Mouse (Mus musculus): ENCODE measurements at regions not wholly inside any gene's neighbourhood (a gene's known extent, or its start where the extent isn't known, plus 50 kb on each side); places are given as distances from the start of the nearest gene placed in this dataset.

DNA sequence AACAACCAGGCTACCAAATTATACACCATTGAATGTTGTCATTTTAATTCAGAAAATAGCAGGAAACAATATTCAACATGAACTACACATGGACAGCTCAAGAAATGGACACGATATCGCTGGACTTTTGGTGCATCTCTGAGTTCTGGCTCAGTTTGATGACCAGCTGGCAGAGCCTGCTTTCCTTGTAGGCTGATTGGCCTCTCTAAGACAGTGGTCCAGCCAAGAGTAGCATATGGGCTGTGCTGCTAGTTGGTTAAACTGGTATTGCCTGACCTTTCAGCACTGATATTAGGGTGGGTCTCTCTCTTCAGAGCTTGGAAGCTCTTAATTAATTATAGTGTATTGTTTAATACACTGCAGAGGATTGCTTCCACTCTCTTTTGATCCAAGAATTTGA is 705.8 kb upstream of the Ddx18 start:
- ATAC-seq (ENCODE audit: insufficient read depth, low FRiP score, low TSS enrichment): no peak
- no peak overlapping the region for H3K4me2 ChIP-seq (ENCODE audit: low read depth)
- H3K27me3 ChIP-seq (ENCODE audit: control insufficient read depth, insufficient read depth, low read length): no peaks in the 10 kb centered on the region

DNA sequence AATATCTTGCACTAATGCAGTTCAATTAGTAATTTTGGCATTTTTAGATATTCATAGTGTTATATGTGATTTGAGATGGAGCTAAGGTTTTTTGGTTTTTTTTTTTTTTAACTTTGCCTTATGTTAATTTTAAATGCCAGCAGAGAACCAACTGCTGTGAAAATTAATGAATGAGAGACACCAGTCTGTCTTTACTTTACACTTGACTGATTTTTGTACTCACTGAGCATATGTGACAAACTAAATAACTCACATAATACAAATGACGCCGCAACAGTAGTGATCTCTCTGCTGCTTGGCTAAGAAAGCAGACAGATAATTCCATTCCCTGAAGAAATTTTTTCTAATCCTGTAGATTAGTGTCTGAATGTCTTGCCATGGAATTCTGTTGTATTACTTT is 675.2 kb upstream of the Ddx18 start:
- WGBS: 86% methylated on average over 2 of the region's 2 CpGs
- ATAC-seq (ENCODE audit: insufficient read depth, low FRiP score, low TSS enrichment) (no peak), DNase-seq (ENCODE audit: low spot score) (no peak)

More for the DNA sequence above, 705.8 kb upstream of the Ddx18 start:
- DNase-seq (ENCODE audit: low spot score): no peak
- Histone ChIP-seq H3K9ac (ENCODE audit: low read length) (no peak overlapping the region), H3K36me3 (ENCODE audit: control insufficient read depth, insufficient read depth, low read length) (no peaks in the 10 kb centered on the region), H3K4me1 (ENCODE audit: control insufficient read depth, insufficient read depth, low read length) (no peaks in the 10 kb centered on the region), H3K27ac (ENCODE audit: low read depth, low read length) (no peak overlapping the region), H3K9me3 (ENCODE audit: control insufficient read depth, low read length) (no peaks in the 10 kb centered on the region), H3K4me3 (ENCODE audit: low read depth, low read length) (no peak overlapping the region)
- 93% methylated on average over 2 of the region's 2 CpGs for WGBS

DNA sequence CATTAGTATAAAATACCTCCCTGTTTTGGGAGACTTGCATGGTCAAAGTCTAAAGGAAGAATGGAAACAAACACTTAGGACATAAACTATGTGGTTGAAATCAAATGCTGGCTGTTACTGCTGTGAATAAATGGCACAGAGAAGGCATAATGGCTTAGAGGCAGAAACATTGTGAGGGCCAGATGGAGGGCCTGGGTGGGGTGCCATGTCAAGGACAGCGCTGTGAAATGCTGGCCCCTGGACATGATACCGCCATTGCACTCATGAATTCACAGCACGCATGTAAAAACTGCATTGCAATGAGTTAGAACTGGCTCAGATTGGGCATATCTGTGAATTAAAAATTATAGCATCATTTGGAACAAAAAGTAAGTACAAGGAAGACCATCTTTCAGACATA is 673.7 kb upstream of the Ddx18 start:
- Histone ChIP-seq H3K4me2 (ENCODE audit: low read depth) (no peak overlapping the region), H3K4me3 (ENCODE audit: low read depth, low read length) (no peak overlapping the region), H3K36me3 (ENCODE audit: control insufficient read depth, insufficient read depth, low read length) (no peaks in the 10 kb centered on the region), H3K9ac (ENCODE audit: low read length) (no peak overlapping the region), H3K4me1 (ENCODE audit: control insufficient read depth, insufficient read depth, low read length) (no peaks in the 10 kb centered on the region), H3K9me3 (ENCODE audit: control insufficient read depth, low read length) (no peaks in the 10 kb centered on the region), H3K27me3 (ENCODE audit: control insufficient read depth, insufficient read depth, low read length) (no peaks in the 10 kb centered on the region), H3K27ac (ENCODE audit: low read depth, low read length) (no peak overlapping the region)
- no peak for DNase-seq (ENCODE audit: low spot score)
- 86% methylated on average over 3 of the region's 3 CpGs for WGBS
- no peak for ATAC-seq (ENCODE audit: insufficient read depth, low FRiP score, low TSS enrichment)

More for the DNA sequence above, 675.2 kb upstream of the Ddx18 start:
- no peaks in the 10 kb centered on the region for H3K36me3 ChIP-seq (ENCODE audit: control insufficient read depth, insufficient read depth, low read length)
- H3K27ac ChIP-seq (ENCODE audit: low read depth, low read length): no peak overlapping the region
- no peaks in the 10 kb centered on the region for H3K4me1 ChIP-seq (ENCODE audit: control insufficient read depth, insufficient read depth, low read length)
- no peak overlapping the region for H3K4me3 ChIP-seq (ENCODE audit: low read depth, low read length)
- H3K9me3 ChIP-seq (ENCODE audit: control insufficient read depth, low read length): no peaks in the 10 kb centered on the region
- no peak overlapping the region for H3K4me2 ChIP-seq (ENCODE audit: low read depth)
- H3K9ac ChIP-seq (ENCODE audit: low read length): no peak overlapping the region
- no peaks in the 10 kb centered on the region for H3K27me3 ChIP-seq (ENCODE audit: control insufficient read depth, insufficient read depth, low read length)

DNA sequence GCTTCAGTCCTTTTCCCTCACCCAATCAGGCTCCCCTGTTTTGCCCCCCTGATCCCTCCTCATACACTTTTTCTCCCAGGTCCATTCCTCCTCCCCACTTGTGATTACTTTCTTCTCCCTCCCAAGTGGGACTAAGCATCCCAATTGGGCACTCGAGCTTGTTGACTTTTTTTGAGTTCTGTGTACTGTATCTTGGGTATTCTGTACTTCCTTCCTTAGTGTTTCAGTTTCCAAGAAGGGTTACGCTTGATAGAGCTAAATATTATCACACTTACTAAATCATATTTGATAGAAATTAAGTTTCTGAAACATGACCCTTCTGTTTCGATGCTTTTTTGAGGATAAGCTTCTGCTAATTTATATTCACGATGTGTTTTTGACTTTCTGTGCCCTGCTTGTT is 662.7 kb upstream of the Ddx18 start:
- no peaks in the 10 kb centered on the region for H3K27me3 ChIP-seq (ENCODE audit: control insufficient read depth, insufficient read depth, low read length)
- H3K4me3 ChIP-seq (ENCODE audit: low read depth, low read length): no peak overlapping the region
- H3K36me3 ChIP-seq (ENCODE audit: control insufficient read depth, insufficient read depth, low read length): no peaks in the 10 kb centered on the region
- no peak overlapping the region for H3K27ac ChIP-seq (ENCODE audit: low read depth, low read length)
- WGBS: 84% methylated on average over 4 of the region's 4 CpGs
- H3K9ac ChIP-seq (ENCODE audit: low read length): no peak overlapping the region
- no peak overlapping the region for H3K4me2 ChIP-seq (ENCODE audit: low read depth)
- no peaks in the 10 kb centered on the region for H3K9me3 ChIP-seq (ENCODE audit: control insufficient read depth, low read length)
- ATAC-seq (ENCODE audit: insufficient read depth, low FRiP score, low TSS enrichment) (no peak), DNase-seq (ENCODE audit: low spot score) (no peak)
- no peaks in the 10 kb centered on the region for H3K4me1 ChIP-seq (ENCODE audit: control insufficient read depth, insufficient read depth, low read length)

DNA sequence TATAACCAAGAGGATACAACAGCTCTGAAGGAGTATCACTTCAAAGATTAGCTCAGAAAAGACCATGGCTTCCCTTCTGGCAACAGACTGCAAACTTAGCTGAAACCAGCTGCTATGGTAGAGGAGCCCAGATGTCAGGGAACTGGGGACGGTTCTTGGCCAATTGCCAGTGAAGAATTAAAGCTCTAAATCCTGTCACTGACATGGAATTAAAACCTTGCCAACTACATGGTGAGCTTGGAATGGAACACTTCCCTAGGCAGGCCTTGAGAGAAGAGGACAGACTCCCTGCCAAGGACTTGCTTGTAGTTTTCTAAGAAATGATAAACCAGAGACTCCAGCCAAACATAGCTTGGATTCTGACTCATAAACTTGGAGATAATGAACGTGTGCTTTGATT is 644.7 kb upstream of the Ddx18 start:
- no peaks in the 10 kb centered on the region for H3K4me1 ChIP-seq (ENCODE audit: control insufficient read depth, insufficient read depth, low read length)
- no peak for DNase-seq (ENCODE audit: low spot score)
- H3K27me3 ChIP-seq (ENCODE audit: control insufficient read depth, insufficient read depth, low read length): no peaks in the 10 kb centered on the region
- H3K4me3 ChIP-seq (ENCODE audit: low read depth, low read length): no peak overlapping the region
- H3K4me2 ChIP-seq (ENCODE audit: low read depth): no peak overlapping the region
- 64% methylated on average over 2 of the region's 2 CpGs for WGBS
- no peak for ATAC-seq (ENCODE audit: insufficient read depth, low FRiP score, low TSS enrichment)
- H3K27ac ChIP-seq (ENCODE audit: low read depth, low read length): no peak overlapping the region
- no peak overlapping the region for H3K9ac ChIP-seq (ENCODE audit: low read length)
- H3K9me3 ChIP-seq (ENCODE audit: control insufficient read depth, low read length): no peaks in the 10 kb centered on the region
- H3K36me3 ChIP-seq (ENCODE audit: control insufficient read depth, insufficient read depth, low read length): no peaks in the 10 kb centered on the region

DNA sequence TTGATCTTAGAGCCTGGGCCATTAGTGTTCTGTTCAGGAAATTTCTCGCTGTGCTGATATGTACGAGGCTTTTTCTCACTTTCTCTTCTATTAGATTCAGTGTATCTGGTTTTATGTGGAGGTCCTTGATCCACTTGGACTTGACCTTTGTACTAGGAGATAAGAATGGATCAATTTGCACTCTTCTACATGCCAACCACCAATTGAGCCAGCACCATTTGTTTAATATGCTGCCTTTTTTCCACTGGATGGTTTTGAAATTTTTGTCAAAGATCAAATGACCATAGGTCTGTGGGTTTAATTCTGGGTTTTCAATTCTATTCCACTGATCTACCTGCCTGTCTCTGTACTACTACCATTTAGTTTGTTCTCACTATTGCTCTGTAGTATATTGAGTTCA is 640.8 kb upstream of the Ddx18 start:
- Histone ChIP-seq H3K4me1 (ENCODE audit: control insufficient read depth, insufficient read depth, low read length) (no peaks in the 10 kb centered on the region), H3K9me3 (ENCODE audit: control insufficient read depth, low read length) (no peaks in the 10 kb centered on the region), H3K27me3 (ENCODE audit: control insufficient read depth, insufficient read depth, low read length) (no peaks in the 10 kb centered on the region), H3K9ac (ENCODE audit: low read length) (no peak overlapping the region), H3K36me3 (ENCODE audit: control insufficient read depth, insufficient read depth, low read length) (no peaks in the 10 kb centered on the region), H3K4me3 (ENCODE audit: low read depth, low read length) (no peak overlapping the region), H3K27ac (ENCODE audit: low read depth, low read length) (no peak overlapping the region), H3K4me2 (ENCODE audit: low read depth) (no peak overlapping the region)
- ATAC-seq (ENCODE audit: insufficient read depth, low FRiP score, low TSS enrichment) (no peak), DNase-seq (ENCODE audit: low spot score) (no peak)
- 90% methylated on average over 2 of the region's 2 CpGs for WGBS

DNA sequence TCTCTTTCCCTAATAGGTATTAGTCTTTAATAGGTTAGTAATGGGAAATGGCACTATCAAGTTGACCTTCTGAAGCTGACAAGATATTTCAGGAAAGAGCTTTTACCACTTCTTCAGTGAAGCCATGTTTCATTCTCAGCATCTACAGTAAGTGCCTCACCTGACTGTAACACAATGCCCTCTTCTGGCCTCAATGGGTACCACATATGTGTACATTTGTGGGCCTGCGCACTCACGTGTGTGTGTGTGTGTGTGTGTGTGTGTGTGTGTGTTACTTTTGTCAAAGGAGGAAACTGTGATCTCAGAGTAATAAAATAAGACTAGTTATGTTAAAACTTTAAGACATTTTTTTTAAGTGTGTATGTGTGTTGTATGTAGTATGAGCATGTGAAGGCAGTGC is 601.8 kb upstream of the Ddx18 start:
- H3K9me3 ChIP-seq (ENCODE audit: control insufficient read depth, low read length): no peaks in the 10 kb centered on the region
- DNase-seq (ENCODE audit: low spot score): no peak
- no peak overlapping the region for H3K9ac ChIP-seq (ENCODE audit: low read length)
- 91% methylated on average over 2 of the region's 2 CpGs for WGBS
- no peaks in the 10 kb centered on the region for H3K36me3 ChIP-seq (ENCODE audit: control insufficient read depth, insufficient read depth, low read length)
- H3K27me3 ChIP-seq (ENCODE audit: control insufficient read depth, insufficient read depth, low read length): no peaks in the 10 kb centered on the region
- no peaks in the 10 kb centered on the region for H3K4me1 ChIP-seq (ENCODE audit: control insufficient read depth, insufficient read depth, low read length)
- no peak overlapping the region for H3K4me2 ChIP-seq (ENCODE audit: low read depth)
- H3K4me3 ChIP-seq (ENCODE audit: low read depth, low read length): no peak overlapping the region
- H3K27ac ChIP-seq (ENCODE audit: low read depth, low read length): no peak overlapping the region
- ATAC-seq (ENCODE audit: insufficient read depth, low FRiP score, low TSS enrichment): no peak

DNA sequence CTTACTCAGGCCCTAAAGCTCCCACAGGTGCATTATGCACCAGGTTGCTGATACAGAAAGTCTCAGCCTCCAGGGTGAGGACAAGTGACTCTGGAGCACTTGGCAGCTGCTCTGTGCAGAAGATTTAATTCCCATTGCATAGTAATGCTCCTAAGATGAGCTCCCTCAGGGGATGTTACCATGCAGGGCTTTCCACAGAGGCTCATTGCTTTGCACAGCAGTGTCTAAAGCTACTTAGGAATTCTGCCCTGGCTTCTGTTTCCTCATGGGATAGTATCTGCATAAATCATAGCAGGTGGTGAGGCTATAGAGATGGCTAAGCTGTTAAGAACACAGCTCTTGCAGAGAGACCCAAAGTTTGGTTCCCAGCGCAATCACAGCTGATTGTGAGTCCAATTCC is 594.0 kb upstream of the Ddx18 start:
- Histone ChIP-seq H3K9me3 (ENCODE audit: control insufficient read depth, low read length) (no peaks in the 10 kb centered on the region), H3K4me2 (ENCODE audit: low read depth) (no peak overlapping the region), H3K4me3 (ENCODE audit: low read depth, low read length) (no peak overlapping the region), H3K4me1 (ENCODE audit: control insufficient read depth, insufficient read depth, low read length) (no peaks in the 10 kb centered on the region), H3K36me3 (ENCODE audit: control insufficient read depth, insufficient read depth, low read length) (no peaks in the 10 kb centered on the region), H3K27me3 (ENCODE audit: control insufficient read depth, insufficient read depth, low read length) (no peaks in the 10 kb centered on the region), H3K9ac (ENCODE audit: low read length) (no peak overlapping the region), H3K27ac (ENCODE audit: low read depth, low read length) (no peak overlapping the region)
- 92% methylated on average over 1 of the region's 1 CpGs for WGBS
- ATAC-seq (ENCODE audit: insufficient read depth, low FRiP score, low TSS enrichment) (no peak), DNase-seq (ENCODE audit: low spot score) (no peak)

DNA sequence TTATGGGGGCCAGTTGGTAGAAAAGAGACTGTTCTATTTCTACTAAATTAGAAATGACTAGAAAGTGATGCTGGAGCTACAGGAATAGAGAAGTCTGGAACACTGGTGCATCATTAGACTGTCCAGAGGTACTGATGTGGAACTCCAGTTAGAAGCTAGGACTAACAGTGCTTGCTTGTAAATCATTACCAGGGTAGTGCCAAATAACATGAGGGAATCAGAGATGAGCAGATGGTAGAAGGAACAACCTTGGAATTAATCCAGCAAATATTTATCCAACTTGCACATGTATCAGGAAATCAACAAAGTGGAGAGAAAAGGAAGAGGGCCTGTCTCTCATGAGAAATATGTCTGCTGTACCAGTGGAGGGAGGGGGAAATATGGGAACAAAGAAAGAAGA is 573.6 kb upstream of the Ddx18 start:
- no peak overlapping the region for H3K27ac ChIP-seq (ENCODE audit: low read depth, low read length)
- H3K4me2 ChIP-seq (ENCODE audit: low read depth): no peak overlapping the region
- ATAC-seq (ENCODE audit: insufficient read depth, low FRiP score, low TSS enrichment) (no peak), DNase-seq (ENCODE audit: low spot score) (no peak)
- H3K36me3 ChIP-seq (ENCODE audit: control insufficient read depth, insufficient read depth, low read length): no peaks in the 10 kb centered on the region
- H3K9me3 ChIP-seq (ENCODE audit: control insufficient read depth, low read length): no peaks in the 10 kb centered on the region
- H3K4me3 ChIP-seq (ENCODE audit: low read depth, low read length): no peak overlapping the region
- H3K9ac ChIP-seq (ENCODE audit: low read length): no peak overlapping the region
- no peaks in the 10 kb centered on the region for H3K4me1 ChIP-seq (ENCODE audit: control insufficient read depth, insufficient read depth, low read length)
- H3K27me3 ChIP-seq (ENCODE audit: control insufficient read depth, insufficient read depth, low read length): no peaks in the 10 kb centered on the region
